Mouse (Mus musculus) mouse embryonic stem cell (cell line): ENCODE data around the gene Ube2o.

Experiments used
- in situ Hi-C, 2 experiments: fragments of 300-500 bp; cut with MboI; formaldehyde crosslinking; loops; 1 replicate in 1 of 2; 3 replicates in 1 of 2; pipeline ENCODE4 v1.14.3; 2019 to 2020; ENCODE audit warnings: low sequenced_read_pairs in 2 of 2, low pct_unique_long_range_greater_than_20kb in 1 of 2, mixed read lengths in 1 of 2; ENCODE audit not compliant: unreplicated experiment in 1 of 2

Ube2o gene

DNA sequence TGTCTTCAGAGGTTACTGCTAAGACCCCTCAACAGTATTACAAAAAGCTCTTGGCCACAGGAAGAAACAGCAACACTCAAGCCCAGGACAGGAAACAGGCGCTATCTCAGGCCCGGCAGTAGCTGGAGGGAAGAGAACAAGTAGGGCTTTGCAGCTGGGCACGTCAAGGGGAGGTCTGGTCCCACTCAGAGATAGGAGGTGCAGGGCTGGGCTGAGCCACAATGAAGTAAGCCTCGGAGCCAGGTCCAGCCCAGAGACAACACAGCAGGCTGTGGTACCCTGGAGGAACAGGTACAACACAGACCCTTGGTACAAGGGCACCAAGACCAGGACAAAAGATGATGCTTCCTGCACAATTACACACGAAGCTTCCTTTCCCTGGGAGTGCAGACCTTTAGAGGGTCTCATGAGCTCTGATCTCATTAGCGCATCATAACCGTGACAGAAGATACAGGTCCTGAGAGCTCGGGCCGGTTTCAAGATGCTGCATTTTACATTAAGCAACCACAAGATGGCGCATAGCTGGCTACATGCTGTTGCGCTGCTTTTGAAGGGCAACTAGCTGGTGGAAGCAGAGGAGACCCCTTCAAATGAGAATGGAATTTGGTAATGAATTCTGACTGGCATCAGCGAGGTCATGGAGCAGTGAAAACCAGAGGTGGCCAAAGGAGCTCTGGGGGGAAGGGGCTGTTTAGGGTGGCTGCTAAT, 26.9 kb downstream of the Ube2o start:
- in situ Hi-C loops, result no loop called here

DNA sequence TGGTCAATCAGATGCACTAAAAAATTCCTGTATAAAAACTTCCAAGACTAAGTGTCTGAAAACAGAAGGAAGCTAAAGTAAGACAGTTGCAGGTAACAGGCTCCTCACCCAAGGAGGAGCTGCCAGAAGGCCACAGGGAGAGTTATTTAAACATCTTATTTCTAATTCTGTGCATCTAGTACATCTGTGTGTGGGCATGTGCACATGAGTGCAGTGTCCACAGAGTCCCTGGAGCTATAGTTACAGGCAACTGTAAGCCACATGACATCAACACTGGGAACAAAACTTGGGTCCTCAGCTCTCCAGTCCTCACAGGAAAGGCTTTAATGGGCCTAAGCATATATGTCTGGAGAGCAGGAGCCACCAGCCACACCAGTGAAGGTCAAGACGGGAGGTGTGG, 29.1 kb downstream of the Ube2o start:
- in situ Hi-C loops, result no loop called here

GRCm38 (mm10) chr11:116550748-116551147, 30.5 kb downstream of the Ube2o start:
- in situ Hi-C loops, result no loop called here

DNA sequence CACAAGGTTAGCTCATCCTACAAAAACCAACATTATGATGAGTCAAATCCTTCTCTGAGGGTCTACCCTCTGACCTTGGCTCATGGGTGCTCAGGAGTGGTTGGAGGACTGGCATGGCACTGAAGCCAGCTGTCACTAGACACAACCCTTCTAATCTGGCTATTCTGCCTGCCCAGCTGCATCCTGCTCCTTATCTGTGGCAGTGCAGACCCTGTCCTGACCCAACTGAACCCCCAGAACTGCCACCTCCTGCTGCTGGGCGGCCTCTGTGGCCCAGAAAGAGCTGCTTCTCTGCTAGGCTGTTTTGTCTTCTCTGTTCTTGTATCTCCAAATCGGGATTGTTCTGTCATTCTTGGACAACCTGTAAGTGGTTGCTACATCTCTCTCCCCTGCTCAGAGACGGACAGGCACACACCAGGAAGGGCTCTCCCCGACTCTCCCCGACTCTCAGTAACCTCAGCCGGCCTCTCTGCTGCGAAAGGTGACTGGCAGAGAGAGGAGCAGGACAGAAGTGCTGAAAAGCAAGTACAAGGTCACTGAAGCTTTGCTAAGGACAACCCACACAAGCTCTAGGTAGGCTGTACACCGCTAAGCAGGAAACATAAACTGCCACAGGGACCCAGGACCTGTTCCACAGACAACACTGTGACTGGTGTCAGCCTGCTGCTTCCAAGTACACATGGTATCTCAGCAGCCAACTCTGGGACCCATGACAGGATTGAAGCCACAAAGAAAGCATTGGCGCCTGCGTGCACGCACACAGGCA, 31.8 kb downstream of the Ube2o start:
- in situ Hi-C loops, result no loop called here

DNA sequence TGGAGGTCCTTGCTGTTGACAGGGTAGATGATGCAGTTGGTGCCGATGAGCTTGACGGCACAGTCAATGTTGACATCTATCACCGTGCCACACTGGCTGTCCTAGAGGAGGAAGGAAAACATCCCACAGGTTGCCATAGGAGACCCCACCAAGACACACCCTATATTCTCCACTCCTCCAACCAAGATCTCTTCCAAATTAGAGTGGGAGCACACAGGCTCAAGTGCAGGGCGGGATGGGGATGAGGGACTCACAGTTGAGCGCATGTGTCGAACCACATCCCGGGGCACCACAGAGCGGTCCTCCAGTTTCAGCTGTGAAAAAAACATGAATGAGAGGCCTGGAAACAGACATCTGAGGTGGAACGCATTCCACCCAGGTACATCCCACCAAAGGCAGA, 32.5 kb downstream of the Ube2o start:
- in situ Hi-C loops, result no loop called here

- in situ Hi-C loops, result no loop called here
These were observed 33.8 kb downstream of the Ube2o start for GRCm38 (mm10) chr11:116547296-116548060.

DNA sequence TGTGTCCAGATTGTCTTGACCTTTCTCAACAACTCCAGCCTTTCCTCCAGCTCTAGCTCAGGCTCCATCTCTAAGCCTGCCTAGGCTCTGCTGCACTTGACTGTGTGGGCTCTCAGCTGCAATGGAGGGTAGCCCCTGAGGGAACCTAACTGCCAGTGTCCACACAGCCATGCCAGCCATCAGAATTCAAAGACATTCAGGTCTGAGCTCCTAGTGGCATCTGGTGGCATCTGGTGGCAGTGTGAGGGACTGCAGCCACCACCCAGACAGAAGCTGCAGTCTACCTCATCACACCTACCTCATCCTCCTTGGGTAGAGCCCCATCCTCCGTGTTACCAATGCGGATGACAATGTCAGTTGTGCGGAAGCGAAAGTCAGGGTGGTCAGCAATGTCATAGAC, 38.1 kb downstream of the Ube2o start:
- in situ Hi-C loops, result no loop called here

DNA sequence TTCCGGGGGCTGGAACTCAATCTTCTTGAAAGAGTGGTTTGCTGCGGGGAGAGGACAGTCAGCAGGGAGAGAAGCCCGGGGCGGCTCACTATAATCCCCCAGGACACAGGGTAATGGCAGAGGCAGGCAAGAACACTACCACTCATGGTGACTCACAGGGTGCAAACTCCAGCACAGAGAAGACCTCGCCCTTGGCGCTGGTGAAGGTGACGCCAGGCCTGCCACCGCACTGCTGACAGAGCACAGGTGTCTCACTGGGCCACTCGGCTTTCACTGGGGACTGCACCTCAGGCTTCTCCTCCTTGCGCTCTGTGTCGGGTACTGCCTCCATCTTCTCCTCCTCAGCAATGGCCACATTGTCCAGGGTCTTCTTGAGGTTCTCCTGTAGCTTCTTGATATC, 40.1 kb downstream of the Ube2o start:
- in situ Hi-C loops, result no loop called here

- in situ Hi-C loops, result no loop called here
These were observed 43.0 kb downstream of the Ube2o start for GRCm38 (mm10) chr11:116538142-116538735.

- in situ Hi-C loops, result no loop called here
These were observed 43.9 kb downstream of the Ube2o start for GRCm38 (mm10) chr11:116537388-116537787.

DNA sequence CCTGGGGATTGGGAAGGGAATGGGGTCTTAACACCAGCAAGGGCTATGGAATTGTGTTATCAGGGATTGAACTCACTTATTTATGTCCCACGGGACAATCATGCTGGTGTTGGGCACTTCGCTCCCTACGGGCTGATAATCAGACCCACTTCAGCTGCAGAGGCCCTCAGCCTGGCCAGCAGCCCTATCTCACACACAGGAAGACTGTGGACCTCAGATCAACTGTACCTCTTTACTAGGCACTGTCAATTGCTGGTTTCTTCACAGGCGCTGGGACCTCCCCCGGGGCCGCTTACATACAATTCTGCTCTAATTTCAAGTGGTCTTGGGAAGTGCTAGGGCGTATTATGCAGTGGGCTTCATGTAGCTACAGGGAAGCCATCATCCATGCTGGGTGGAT, 44.6 kb downstream of the Ube2o start:
- in situ Hi-C loops, result no loop called here

- in situ Hi-C loops, result no loop called here
These were observed 46.9 kb downstream of the Ube2o start for GRCm38 (mm10) chr11:116534154-116534865.

DNA sequence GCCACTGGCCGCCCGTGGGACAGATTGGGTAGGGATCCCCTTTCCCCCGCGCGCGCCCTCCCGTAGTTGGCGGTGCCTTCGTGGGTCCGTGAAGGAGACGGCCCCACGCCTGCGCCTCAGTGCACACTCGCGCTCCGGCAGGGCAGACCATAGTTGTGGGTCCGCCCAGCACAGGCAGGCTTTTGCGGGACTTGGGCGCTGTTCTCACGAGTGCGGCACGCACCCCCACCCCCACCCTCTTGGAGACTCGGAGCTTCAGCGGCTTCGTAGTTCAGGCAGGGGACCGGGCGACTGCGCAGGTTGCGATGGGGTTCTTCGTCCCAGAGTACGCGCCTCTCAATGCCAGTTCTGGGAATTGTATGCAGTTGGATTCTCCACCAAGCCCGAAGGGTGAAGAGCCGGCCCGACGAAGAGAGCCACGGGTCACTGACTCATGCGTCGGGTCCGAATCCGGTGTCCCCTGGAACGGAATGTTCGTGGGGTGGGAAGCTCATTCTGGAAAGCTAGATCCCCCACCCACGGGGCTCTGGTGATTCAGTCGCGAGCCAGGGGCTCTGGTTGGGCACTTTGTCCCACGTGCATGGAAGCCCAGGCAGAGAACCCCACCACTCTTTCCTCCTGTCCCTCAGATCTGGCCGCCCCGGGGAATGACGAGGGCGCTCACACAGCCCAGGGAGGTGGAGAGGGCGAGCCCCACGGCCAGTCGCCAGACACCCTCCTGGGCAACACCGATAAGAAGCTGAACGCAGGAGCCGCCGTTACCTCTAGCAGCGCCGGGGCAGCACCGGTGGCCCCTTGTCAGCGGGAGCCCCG, 47.7 kb downstream of the Ube2o start:
- in situ Hi-C loops, result no loop called here

DNA sequence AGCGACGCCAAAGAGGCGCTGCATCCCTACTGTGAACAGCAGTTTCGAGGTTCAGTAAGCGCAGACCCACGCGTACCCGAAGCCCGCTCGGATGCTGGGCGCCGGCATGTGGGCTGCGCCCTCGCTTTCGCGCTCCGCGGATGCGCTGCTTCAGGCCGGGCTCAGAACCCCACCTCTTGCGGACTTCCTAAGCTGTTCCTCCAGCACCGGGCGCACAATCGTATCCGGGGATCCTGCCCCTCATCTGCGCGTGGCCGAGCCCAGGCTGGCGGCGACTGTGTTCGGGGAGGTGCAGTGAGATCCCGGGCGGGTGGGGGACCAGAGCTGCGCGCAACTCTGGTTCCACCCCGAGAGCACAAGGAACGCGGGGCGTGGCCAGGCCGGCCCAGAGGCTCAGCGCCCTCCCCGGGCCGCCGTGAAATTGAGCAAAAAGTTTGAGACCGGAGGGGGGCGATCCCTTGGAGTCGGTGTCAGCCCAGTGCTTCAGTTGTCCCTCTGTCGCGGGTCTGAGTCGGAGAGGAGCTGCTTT, 48.4 kb downstream of the Ube2o start:
- in situ Hi-C loops, result no loop called here

GRCm38 (mm10) chr11:116532262-116532809, 48.9 kb downstream of the Ube2o start:
- in situ Hi-C loops, result no loop called here

DNA sequence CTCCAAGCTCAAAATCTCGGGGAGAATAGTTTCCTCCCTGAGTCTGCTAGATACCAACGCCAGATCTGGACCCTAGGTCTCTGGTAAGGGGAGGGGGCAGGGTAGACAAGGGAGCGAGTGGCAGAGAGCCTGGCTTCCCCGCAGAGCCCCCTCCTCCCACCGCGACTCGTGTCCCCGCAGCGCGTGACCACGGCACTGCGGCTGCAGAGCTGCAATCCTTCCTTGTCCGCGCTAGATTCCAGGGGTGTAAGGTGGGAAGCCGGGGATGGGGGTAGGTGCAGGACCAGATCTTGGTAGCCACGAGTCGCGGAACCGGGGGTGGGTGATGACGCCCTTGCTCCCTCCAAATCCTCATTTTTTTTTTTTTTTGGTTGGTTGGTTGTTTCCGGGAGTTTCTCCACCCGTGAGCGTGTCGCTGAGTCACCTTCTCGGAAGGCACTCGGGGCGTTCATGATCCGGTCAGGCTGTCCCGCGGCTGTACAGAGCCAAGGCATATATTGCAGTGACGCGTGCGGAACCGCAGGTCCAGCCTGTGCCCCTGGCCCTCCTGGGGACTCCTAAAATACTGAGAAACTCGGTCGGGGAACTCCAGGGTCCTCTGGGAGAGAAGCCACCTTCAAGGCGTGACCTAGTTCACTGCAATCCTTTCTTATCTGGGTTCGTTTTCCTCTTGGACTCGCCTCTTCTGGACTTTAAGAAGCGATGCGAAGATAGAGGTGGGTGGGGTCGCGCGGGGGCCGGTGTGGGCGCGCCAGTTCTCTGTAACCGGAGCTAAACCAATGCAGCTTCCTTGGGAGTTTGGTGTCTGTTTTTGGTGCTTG, 49.7 kb downstream of the Ube2o start:
- in situ Hi-C loops, result no loop called here
